Mouse (Mus musculus): Measurements from ENCODE around the gene Hist2h2aa1.

DNA sequence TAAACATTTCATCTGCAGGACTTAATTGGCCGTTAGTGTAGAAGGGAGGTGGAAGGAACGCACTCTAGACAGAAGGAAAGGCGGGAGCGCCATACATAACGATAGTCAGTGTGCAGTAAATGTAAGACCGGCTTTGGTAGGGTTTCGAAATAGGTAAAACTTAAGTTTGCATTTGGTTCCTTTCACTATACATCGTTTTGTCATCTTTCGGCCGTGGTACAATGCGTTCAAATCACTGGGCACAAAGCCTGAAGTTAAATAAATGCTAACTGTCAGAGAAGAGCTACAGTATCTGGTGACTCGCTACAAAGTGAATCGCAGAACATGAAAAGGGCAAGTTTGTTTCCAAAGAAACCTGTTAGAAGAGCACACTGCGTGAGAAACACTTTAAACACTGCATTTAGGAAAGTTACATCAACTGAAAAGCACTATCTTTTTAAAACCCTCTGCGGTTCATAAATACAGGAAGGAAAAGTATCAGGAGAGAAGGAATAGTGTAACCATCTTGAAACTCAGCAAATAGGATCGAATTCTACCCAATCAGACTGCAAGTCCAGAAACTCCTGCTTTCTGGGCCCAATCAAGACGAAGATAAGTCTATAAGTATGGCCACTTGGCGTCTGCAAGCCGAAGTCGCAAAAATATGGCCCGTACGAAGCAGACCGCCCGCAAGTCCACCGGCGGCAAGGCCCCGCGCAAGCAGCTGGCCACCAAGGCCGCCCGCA is 22.9 kb downstream of the Hist2h2aa1 start, which contains the start of gene Hist2h3b:
- TF ChIP-seq GATA1 (IDR thresholded peaks at IDR 0.05; ENCODE audit: borderline replicate concordance, low read length) (no peak), FLI1 (IDR thresholded peaks at IDR 0.05; ENCODE audit: low read length) (no peak)

All from megakaryocyte, embryonic 14.5 days (primary cell).